Mouse (Mus musculus): Measurements from ENCODE around the gene Foxn3.

- 0 out of 2 replicates have a peak, but pooled peaks have one; percentile 23 for TF ChIP-seq CEBPB (IDR thresholded peaks at IDR 0.05; ENCODE audit: insufficient read depth, poor library complexity, severe bottlenecking)
- no peak for TF ChIP-seq POLR2A (IDR thresholded peaks at IDR 0.05; ENCODE audit: insufficient read length, low read depth)
- TF ChIP-seq POLR2AphosphoS2 (IDR thresholded peaks at IDR 0.05; ENCODE audit: insufficient read length, low read depth): no peak
- TF ChIP-seq TCF3 (IDR thresholded peaks at IDR 0.05; ENCODE audit: insufficient read length, low read depth): no peak
- no peak for TF ChIP-seq USF1 (IDR thresholded peaks at IDR 0.05; ENCODE audit: low read depth)
Measured at GRCm38 (mm10) chr12:99377069-99377468, 186.3 kb downstream of the Foxn3 start.

Measured in myocyte (in vitro differentiated cells).